Mouse (Mus musculus): Measurements from ENCODE around the gene Gm37240.

- TF ChIP-seq CTCF (IDR thresholded peaks at IDR 0.05; ENCODE audit: borderline replicate concordance, extremely low read depth, insufficient read depth, insufficient read length) (no peak), POLR2A (IDR thresholded peaks at IDR 0.05; ENCODE audit: borderline replicate concordance, extremely low read depth, insufficient read depth, insufficient read length, poor library complexity, severe bottlenecking) (no peak)
Observed at GRCm38 (mm10) chr3:85125471-85125870, 761.8 kb downstream of the Gm37240 start.
